Comparison of ENCODE assay signal across 27 mouse cellular contexts in genomic region chr6:38901636-38902035, GRCm38 (mm10). TPM values are rescaled to one million over a fixed set of nuclear protein-coding genes. Genes with fewer than 3 reads are reported as not detected.
DNase-seq lines count a peak whose midpoint lies in the region; ATAC-seq and TF ChIP-seq lines count a peak whose summit lies in the region.
"Had no signal": no experiment of that assay in that cellular context is flagged by ENCODE, and none has a peak within 500 bp of the region (broad histone marks: within the 10 kb centered on the region; RNA-seq: fewer than 3 reads in every experiment).

No protein-coding gene starts in this region.

- peak; percentile 24; the same call in 1 of the 2 replicates for ATAC-seq in stomach, embryonic 16.5 days (ENCODE audit: insufficient read depth, low FRiP score)
- ATAC-seq in stomach, postnatal 0 days (ENCODE audit: low FRiP score, low TSS enrichment): no peak
- ATAC-seq in liver, postnatal 0 days: no peak
- ATAC-seq in midbrain, embryonic 15.5 days (replicated peaks): no peak
- ATAC-seq: forebrain, embryonic 16.5 days; lung, postnatal 0 days; midbrain, embryonic 13.5 days had no signal

- H3K4me3 ChIP-seq in heart, embryonic 10.5 days: no peak overlapping the region
- no peak overlapping the region for H3K4me3 ChIP-seq in stomach, embryonic 16.5 days (replicated peaks; ENCODE audit: low read length)
- no peak overlapping the region for H3K4me3 ChIP-seq in stomach, postnatal 0 days (ENCODE audit: low read depth, low read length)
- H3K4me3 ChIP-seq in liver, postnatal 0 days (ENCODE audit: low read depth, low read length): no peak overlapping the region
- H3K4me3 ChIP-seq in midbrain, embryonic 15.5 days: no peak overlapping the region
- H3K4me3 ChIP-seq: embryonic facial prominence, embryonic 15.5 days; forebrain, embryonic 10.5 days; heart, embryonic 15.5 days; hindbrain, embryonic 15.5 days; limb, embryonic 10.5 days; midbrain, embryonic 13.5 days; neural tube, embryonic 12.5 days had no signal

- H3K4me1 ChIP-seq in heart, embryonic 10.5 days: peaks cover 16% of the 10 kb centered on the region
- peaks cover 11% of the 10 kb centered on the region for H3K4me1 ChIP-seq in stomach, embryonic 16.5 days (ENCODE audit: control insufficient read depth, insufficient read depth, low read length)
- H3K4me1 ChIP-seq in stomach, postnatal 0 days (replicated peaks; ENCODE audit: control insufficient read depth, insufficient read depth): peaks cover 4% of the 10 kb centered on the region; the same call in 1 of the 2 replicates
- H3K4me1 ChIP-seq in liver, postnatal 0 days (ENCODE audit: insufficient read depth): peaks cover 37% of the 10 kb centered on the region
- H3K4me1 ChIP-seq in midbrain, embryonic 15.5 days: no peaks in the 10 kb centered on the region
- H3K4me1 ChIP-seq: embryonic facial prominence, embryonic 15.5 days; heart, embryonic 15.5 days had no signal

- H3K9me3 ChIP-seq in heart, embryonic 10.5 days: no peaks in the 10 kb centered on the region
- no peaks in the 10 kb centered on the region for H3K9me3 ChIP-seq in stomach, embryonic 16.5 days (replicated peaks; ENCODE audit: control insufficient read depth, low read length)
- no peaks in the 10 kb centered on the region for H3K9me3 ChIP-seq in stomach, postnatal 0 days (ENCODE audit: control insufficient read depth, low read length)
- no peaks in the 10 kb centered on the region for H3K9me3 ChIP-seq in liver, postnatal 0 days (ENCODE audit: low read length)
- no peaks in the 10 kb centered on the region for H3K9me3 ChIP-seq in midbrain, embryonic 15.5 days
- H3K9me3 ChIP-seq: embryonic facial prominence, embryonic 15.5 days; forebrain, embryonic 10.5 days; heart, embryonic 15.5 days; hindbrain, embryonic 15.5 days; limb, embryonic 10.5 days; midbrain, embryonic 13.5 days; neural tube, embryonic 12.5 days had no signal

- DNase-seq in heart, embryonic 10.5 days (ENCODE audit: low spot score): no peak
- DNase-seq in heart, postnatal 4 days: no peak
- no peak for DNase-seq in stomach, postnatal 0 days (ENCODE audit: low spot score)
- DNase-seq in liver, postnatal 0 days: no peak
- DNase-seq in MN1 (ENCODE audit: low spot score): no peak
- DNase-seq in gastrocnemius, postnatal 10 days: no peak
- DNase-seq: adrenal gland, postnatal 36 days; cerebellum, adult 11-12 months; cerebellum, postnatal 14 days; gastrocnemius, postnatal 25 days; heart, adult 18-20 months; heart, postnatal 36 days; kidney, postnatal 10 days; right cerebral cortex, postnatal 14 days; spleen, adult 18-20 months; thymus, postnatal 25 days had no signal

- TF ChIP-seq CTCF in stomach, postnatal 0 days (IDR thresholded peaks at IDR 0.05; ENCODE audit: low read depth): no peak
- no peak for TF ChIP-seq CTCF in liver, postnatal 0 days (IDR thresholded peaks at IDR 0.05; ENCODE audit: low read depth)

- H3K27me3 ChIP-seq in heart, embryonic 10.5 days (ENCODE audit: insufficient read depth, poor library complexity, severe bottlenecking): no peaks in the 10 kb centered on the region
- no peaks in the 10 kb centered on the region for H3K27me3 ChIP-seq in stomach, embryonic 16.5 days (ENCODE audit: control insufficient read depth, insufficient read depth, low read length)
- H3K27me3 ChIP-seq in stomach, postnatal 0 days (ENCODE audit: control insufficient read depth, insufficient read depth, low read length): no peaks in the 10 kb centered on the region
- no peaks in the 10 kb centered on the region for H3K27me3 ChIP-seq in liver, postnatal 0 days (ENCODE audit: insufficient read depth, low read length)
- no peaks in the 10 kb centered on the region for H3K27me3 ChIP-seq in midbrain, embryonic 15.5 days (replicated peaks)
- H3K27me3 ChIP-seq: embryonic facial prominence, embryonic 15.5 days; heart, embryonic 15.5 days; hindbrain, embryonic 15.5 days; midbrain, embryonic 13.5 days; neural tube, embryonic 12.5 days had no signal

- no peaks in the 10 kb centered on the region for H3K36me3 ChIP-seq in heart, embryonic 10.5 days
- no peaks in the 10 kb centered on the region for H3K36me3 ChIP-seq in stomach, embryonic 16.5 days (ENCODE audit: control insufficient read depth, insufficient read depth, low read length)
- no peaks in the 10 kb centered on the region for H3K36me3 ChIP-seq in stomach, postnatal 0 days (ENCODE audit: control insufficient read depth, insufficient read depth, low read length)
- H3K36me3 ChIP-seq in liver, postnatal 0 days (replicated peaks; ENCODE audit: insufficient read depth, low read length): no peaks in the 10 kb centered on the region
- no peaks in the 10 kb centered on the region for H3K36me3 ChIP-seq in midbrain, embryonic 15.5 days (replicated peaks)
- H3K36me3 ChIP-seq: embryonic facial prominence, embryonic 15.5 days; forebrain, embryonic 10.5 days; heart, embryonic 15.5 days; hindbrain, embryonic 15.5 days; limb, embryonic 10.5 days; midbrain, embryonic 13.5 days; neural tube, embryonic 12.5 days had no signal

- no peak overlapping the region for H3K9ac ChIP-seq in stomach, embryonic 16.5 days (ENCODE audit: low read length)
- no peak overlapping the region for H3K9ac ChIP-seq in stomach, postnatal 0 days (ENCODE audit: low read length)
- no peak overlapping the region for H3K9ac ChIP-seq in liver, postnatal 0 days (replicated peaks)
- no peak overlapping the region for H3K9ac ChIP-seq in midbrain, embryonic 15.5 days
- H3K9ac ChIP-seq: embryonic facial prominence, embryonic 15.5 days; heart, embryonic 15.5 days; hindbrain, embryonic 15.5 days; midbrain, embryonic 13.5 days; neural tube, embryonic 12.5 days had no signal

- H3K4me2 ChIP-seq in stomach, embryonic 16.5 days (ENCODE audit: low read depth, low read length): no peak overlapping the region
- H3K4me2 ChIP-seq in stomach, postnatal 0 days (replicated peaks; ENCODE audit: low read depth): no peak overlapping the region
- peak overlapping the region; percentile 64; the same call in 1 of the 2 replicates for H3K4me2 ChIP-seq in liver, postnatal 0 days (ENCODE audit: low read depth, low read length)
- no peak overlapping the region for H3K4me2 ChIP-seq in midbrain, embryonic 15.5 days
- H3K4me2 ChIP-seq: embryonic facial prominence, embryonic 15.5 days; heart, embryonic 15.5 days; hindbrain, embryonic 15.5 days; midbrain, embryonic 13.5 days; neural tube, embryonic 12.5 days had no signal

- H3K27ac ChIP-seq in heart, embryonic 10.5 days: peak overlapping the region; percentile 49
- H3K27ac ChIP-seq in stomach, embryonic 16.5 days (ENCODE audit: low read length): no peak overlapping the region
- H3K27ac ChIP-seq in stomach, postnatal 0 days (replicated peaks): no peak overlapping the region
- peak overlapping the region; percentile 93 for H3K27ac ChIP-seq in liver, postnatal 0 days (ENCODE audit: low read depth)
- H3K27ac ChIP-seq in midbrain, embryonic 15.5 days: no peak overlapping the region
- H3K27ac ChIP-seq: embryonic facial prominence, embryonic 15.5 days; heart, embryonic 15.5 days; hindbrain, embryonic 15.5 days; limb, embryonic 10.5 days; midbrain, embryonic 13.5 days; neural tube, embryonic 12.5 days had no signal

- no peak for TF ChIP-seq EP300 in stomach, postnatal 0 days (optimal IDR thresholded peaks at IDR 0.05)
- no peak for TF ChIP-seq EP300 in liver, postnatal 0 days (IDR thresholded peaks at IDR 0.05; ENCODE audit: low read depth)

- WGBS in heart, embryonic 10.5 days: 56% methylated on average over 3 of the region's 3 CpGs
- 37% methylated on average over 3 of the region's 3 CpGs for WGBS in stomach, embryonic 16.5 days
- 47% methylated on average over 3 of the region's 3 CpGs for WGBS in stomach, postnatal 0 days
- 28% methylated on average over 3 of the region's 3 CpGs for WGBS in liver, postnatal 0 days (ENCODE audit: insufficient replicate concordance)
- WGBS in midbrain, embryonic 15.5 days: 93% methylated on average over 3 of the region's 3 CpGs

RNA-seq across cellular contexts. Expression of gene Hipk2, which starts 25.7 kb away (rescaled TPM):
- 15.9 and 20.1 TPM in 2 replicates for polyA plus RNA-seq in heart, embryonic 10.5 days (2016; fragmentation: Nextera tagmentation; extraction: Ambion mirVana)
- 10 to 100 TPM; 73.4 to 75.5 TPM for total RNA-seq in heart, postnatal 4 days (2021)
- 21.5 and 21.6 TPM in 2 replicates for polyA plus RNA-seq in stomach, embryonic 16.5 days (2015; fragmentation: Nextera tagmentation; extraction: Ambion mirVana)
- polyA plus RNA-seq in stomach, postnatal 0 days (2015; fragmentation: Nextera tagmentation; extraction: Ambion mirVana): 13.7 and 13.9 TPM in 2 replicates
- polyA plus RNA-seq in liver, postnatal 0 days (2015; fragmentation: Nextera tagmentation; extraction: Ambion mirVana): 9.6 and 9.7 TPM in 2 replicates
- polyA plus RNA-seq in midbrain, embryonic 15.5 days (2015; fragmentation: Nextera tagmentation; extraction: Ambion mirVana): 43.5 and 45.3 TPM in 2 replicates
- total RNA-seq in gastrocnemius, postnatal 10 days (2021): 10 to 100 TPM; 45.1 to 46.0 TPM

RNA-seq across cellular contexts. Expression of gene Tbxas1, which starts 26.4 kb away (rescaled TPM):
- 1.4 and 1.5 TPM in 2 replicates for polyA plus RNA-seq in heart, embryonic 10.5 days (2016; fragmentation: Nextera tagmentation; extraction: Ambion mirVana)
- 1 to 10 TPM in 1 of 2 experiments, under 1 TPM in 1; 0.72 to 1.2 TPM for total RNA-seq in heart, postnatal 4 days (2021)
- 4.4 TPM in 2 replicates for polyA plus RNA-seq in stomach, embryonic 16.5 days (2015; fragmentation: Nextera tagmentation; extraction: Ambion mirVana)
- 1.9 and 2.0 TPM in 2 replicates for polyA plus RNA-seq in stomach, postnatal 0 days (2015; fragmentation: Nextera tagmentation; extraction: Ambion mirVana)
- 10.3 and 10.6 TPM in 2 replicates for polyA plus RNA-seq in liver, postnatal 0 days (2015; fragmentation: Nextera tagmentation; extraction: Ambion mirVana)
- polyA plus RNA-seq in midbrain, embryonic 15.5 days (2015; fragmentation: Nextera tagmentation; extraction: Ambion mirVana): 2.3 TPM in 2 replicates
- 1 to 10 TPM in 1 of 2 experiments, under 1 TPM in 1; 0.92 to 1.9 TPM for total RNA-seq in gastrocnemius, postnatal 10 days (2021)

Comparison
In these comparisons a context has a peak if more than half of its experiments do, and no peak if none do; other contexts are left out.
1. H3K27ac ChIP-seq: peak in heart, embryonic 10.5 days (single experiment) and liver, postnatal 0 days (single experiment); none in stomach, embryonic 16.5 days (single experiment), stomach, postnatal 0 days (single experiment) and midbrain, embryonic 15.5 days (single experiment).